Mouse (Mus musculus) frontal cortex, adult 2 months (tissue): Measurements from ENCODE around the gene Eps15. TPM values are rescaled to one million over a fixed set of nuclear protein-coding genes. Genes with fewer than 3 reads are reported as not detected.
A peak's percentile ranks its signal among the peaks of the same experiment; 100 is the strongest.
"Not testable (repeated sequence)": the region's sequence is repeated elsewhere in the genome, so short reads cannot be mapped to it uniquely, and the experiment has no call there.

Source experiments
- DNase-seq, 2 experiments: peaks; one replicate each; pipeline ENCODE4 v3.0.0; 2022; ENCODE audit warnings: low spot score in 1 of 2; ENCODE audit errors: extremely low spot score in 1 of 2
- polyA plus RNA-seq: library from polyadenylated mRNA; depleted of rRNA; stranded (reverse); fragments of >200 nt; gene quantifications from 2 replicates; pipeline ENCODE4 v1.2.3, GENCODE M21; 2012

The Eps15 gene
- polyA plus RNA-seq, 1 experiment = 124 TPM

DNA sequence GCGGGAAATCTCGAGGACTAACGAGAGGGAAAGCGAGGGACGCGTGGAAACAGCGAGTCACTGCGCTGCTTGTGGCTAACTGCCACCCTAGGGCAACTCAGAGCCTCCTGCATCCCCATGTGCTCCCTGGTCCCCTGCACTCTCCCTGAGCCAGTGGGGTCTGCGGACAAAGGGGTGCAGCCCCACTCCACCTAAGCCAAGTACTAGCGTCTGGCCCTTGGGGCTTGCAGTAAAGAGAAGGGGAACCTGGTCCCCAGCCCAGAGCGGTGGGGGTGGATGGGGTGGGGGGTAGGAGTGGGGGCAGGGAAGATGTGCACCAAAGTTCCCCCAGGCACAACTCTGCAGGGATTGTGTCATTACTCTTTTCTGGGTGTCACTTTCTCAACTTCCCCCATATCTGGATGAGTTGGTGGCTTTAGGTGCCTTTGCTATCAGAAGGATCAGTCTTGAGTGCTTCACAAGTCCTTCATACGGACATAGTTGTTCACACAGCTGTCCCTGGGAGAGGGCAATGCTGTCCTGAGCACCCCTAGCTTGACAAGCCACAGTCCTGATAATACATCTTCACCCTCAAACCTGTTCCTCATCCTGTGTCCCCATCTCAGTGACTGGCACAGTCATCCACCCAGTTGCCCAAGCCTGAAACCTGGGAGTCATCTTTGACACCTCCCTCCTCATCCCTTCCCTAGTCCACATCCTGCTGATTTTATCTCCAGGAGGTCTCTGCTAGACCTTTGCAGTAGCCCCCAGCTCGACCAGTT lies 114.4 kb downstream of the Eps15 start:
- DNase-seq = no peak

DNA sequence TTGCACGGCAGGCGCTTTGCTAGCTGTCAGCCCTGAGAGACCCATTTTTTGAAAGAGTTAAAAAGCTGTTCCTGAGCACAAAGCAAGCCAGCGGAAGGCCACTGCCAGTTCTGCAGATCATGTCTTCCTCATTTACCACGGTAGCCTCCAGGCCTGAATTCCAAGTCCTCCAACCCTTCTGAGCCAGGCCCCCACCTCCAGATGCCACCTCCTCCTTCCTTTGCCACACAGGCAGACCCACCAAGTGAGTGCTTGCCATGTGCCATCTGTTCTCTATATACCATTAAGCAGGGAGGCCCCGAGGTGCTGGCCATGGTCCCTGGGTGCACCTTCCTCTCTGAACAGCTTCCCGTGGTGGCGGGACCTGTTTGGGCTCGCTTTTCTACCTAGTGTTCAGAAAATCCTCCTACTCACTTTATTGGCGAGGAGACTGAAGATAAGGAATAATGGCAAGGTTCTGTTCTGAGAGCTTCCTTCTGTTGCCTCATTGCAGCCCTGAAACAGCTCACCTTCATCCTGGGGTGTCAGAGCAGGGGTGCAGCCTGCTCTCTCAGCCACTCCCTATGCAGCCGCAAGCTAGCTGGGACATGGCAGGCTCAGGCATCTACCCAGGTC lies 120.4 kb downstream of the Eps15 start:
- no peak for DNase-seq

DNA sequence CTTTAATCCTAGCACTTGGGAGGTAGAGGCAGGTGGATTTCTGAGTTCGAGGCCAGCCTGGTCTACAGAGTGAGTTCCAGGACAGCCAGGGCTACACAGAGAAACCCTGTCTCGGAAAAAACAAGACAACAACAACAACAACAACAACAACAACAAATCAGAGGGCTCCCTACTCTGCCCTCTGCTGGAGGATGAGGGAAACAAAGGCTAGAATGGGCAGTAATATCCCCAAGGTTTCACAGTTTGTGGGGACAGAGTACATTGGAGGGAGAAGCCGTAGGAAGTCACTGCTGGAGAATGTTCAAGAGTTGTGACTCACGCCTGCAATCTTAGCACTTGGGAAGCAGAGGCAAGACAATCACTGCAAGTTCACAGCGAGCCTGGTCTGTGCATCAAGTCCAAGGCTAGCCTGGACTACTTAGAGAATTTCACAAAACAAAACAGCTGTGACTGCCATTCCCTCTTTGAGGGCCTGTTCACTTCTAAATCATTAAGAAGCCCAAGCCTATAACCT lies 121.2 kb downstream of the Eps15 start:
- DNase-seq = no peak

DNA sequence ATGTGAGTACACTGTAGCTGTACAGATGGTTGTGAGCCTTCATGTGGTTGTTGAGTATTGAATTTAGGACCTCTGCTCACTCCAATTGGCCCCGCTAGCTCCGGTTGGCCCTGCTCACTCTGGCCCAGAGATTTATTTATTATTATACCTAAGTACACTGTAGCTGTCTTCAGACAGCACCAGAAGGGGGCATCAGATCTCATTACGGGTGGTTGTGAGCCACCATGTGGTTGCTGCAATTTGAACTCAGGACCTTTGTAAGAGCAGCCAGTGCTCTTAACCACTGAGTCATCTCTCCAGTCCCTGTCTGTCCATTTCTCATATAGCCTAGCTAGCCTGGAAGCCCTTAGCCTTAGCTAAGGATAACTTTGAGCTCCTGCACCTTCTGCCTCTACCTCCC lies 124.8 kb downstream of the Eps15 start:
- not testable (repeated sequence) for DNase-seq

DNA sequence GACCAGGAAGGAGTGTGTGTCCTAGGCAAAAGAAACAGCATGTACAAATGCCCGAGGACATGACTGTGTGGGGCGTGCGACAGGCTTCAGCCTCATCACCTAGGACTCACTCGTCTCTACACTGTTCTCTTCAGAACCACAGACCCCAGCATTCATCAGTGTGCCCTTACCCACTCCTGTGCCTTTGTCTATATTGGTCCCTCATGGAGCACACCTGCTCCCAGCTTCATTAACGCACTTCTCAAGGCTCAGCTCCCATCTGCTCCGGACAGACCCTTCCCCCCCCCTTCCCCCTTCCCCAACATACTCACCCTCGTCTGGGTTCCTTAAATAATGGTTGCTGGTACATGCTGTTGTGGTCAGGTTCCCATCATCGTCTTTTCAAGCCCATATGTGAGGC lies 125.3 kb downstream of the Eps15 start:
- no peak for DNase-seq

DNA sequence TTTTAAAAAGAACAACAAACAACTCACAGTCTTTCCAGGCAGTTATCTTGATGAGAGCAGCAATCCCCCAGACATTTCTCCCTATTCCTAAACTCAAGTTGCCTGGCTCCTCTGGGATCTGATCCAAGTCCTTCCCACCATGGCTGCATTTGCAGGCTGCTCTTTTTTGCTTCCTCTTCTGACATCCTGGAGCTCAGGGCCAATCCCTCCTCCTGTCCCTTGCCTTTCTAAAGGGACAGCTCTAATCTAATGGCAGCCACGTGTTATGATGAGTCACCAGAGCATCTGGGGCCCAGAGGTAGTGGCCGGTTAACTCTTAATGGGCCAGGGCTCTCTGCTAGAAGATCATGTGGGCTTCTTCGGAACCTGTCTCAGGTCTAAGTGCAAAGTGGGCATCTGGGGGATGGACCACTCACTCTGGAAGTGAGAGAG lies 126.0 kb downstream of the Eps15 start:
- DNase-seq = peak; percentile 39 to 62

DNA sequence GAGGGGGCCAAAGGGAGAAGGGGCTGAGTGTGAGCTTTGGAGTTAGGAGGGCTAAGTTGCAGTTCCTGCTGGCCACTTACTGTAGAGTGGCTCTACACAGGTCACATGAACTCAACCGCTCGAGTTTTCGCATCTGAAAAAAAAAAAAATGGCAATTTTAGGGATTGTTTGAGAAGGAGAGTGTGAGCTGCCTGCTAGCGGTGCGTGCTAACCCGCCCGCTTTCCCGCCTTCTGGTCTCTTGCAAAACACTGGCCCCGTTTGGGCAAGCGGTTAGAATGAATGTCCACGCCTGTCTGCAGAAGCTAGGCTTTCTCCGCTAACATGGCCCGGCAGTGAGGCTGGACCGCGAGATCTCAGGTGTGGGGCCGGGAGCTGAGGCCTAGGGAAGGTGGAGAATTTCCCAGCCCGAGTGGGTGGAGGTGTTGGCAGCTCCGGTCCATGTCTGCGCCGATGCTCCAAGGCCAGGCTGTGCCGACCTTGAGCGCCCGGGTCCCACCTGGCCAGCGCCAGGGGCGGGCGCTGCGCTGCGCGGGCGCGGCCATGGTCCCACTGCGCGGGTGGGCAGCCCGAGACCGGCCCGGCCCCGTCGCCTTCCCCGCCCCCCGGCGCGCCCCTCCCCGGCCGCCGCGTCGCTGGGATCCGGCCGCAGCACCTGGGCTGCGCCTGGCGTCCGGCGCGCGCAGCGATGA lies 126.6 kb downstream of the Eps15 start, which contains the start of gene Ttc39a:
Ttc39a (plus strand) TSS at position 138 of the 690 bp plus-strand sequence.
- no peak for DNase-seq

DNA sequence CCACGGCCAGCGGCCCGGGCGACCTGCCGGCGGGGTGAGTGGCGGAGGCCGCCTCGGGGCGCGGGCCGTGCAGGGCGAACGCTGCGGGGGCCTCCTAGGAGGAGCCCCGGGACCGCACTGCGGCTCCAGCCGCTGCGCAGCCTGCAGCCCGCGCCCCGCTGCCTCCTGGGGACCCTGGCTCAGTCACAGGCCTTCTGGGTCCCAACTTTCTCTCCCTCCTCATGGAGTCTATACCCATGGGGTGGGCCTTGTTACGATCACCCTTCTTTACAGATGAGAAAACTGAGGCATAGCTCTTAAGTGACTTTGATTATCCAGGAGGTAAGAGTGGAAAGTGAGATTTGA lies 127.1 kb downstream of the Eps15 start:
- no peak for DNase-seq

DNA sequence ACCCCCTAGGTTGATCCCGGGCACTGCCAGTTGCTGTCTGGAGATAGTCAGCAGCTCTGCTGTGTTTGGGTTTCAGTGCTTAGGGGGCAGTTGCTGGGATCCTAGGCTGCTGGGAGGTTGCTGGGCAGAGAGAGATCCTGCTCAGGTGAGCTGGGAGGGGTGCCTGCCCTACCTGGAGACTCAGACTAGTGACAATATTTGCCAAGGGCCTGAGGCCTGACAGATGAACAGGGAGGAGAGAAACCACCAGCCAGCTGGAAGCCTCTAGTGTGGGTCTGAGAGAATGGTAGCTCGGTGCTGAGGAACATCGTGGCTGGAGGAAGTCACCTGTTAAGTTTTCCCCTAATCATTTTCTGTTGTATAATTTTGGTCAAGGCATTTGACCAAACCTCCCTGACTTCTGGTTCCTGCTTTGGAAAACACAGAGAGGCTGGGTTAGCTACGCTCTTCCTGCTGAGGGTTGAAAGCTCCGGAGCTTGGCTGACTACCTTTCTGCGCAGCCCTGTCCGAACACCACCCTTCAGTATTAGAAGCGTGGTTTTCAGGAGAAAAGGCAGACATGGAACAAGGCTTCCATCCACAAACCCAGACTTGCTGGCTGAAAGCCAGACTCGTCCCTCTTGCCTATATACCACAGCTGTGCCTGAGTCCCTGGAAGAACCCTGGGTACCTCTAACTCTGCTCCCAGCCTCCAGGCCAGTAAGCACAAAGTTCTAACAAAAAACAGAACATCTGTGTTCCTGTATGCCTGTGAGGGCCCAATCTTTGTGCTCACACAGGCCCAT lies 127.8 kb downstream of the Eps15 start:
- DNase-seq = no peak

DNA sequence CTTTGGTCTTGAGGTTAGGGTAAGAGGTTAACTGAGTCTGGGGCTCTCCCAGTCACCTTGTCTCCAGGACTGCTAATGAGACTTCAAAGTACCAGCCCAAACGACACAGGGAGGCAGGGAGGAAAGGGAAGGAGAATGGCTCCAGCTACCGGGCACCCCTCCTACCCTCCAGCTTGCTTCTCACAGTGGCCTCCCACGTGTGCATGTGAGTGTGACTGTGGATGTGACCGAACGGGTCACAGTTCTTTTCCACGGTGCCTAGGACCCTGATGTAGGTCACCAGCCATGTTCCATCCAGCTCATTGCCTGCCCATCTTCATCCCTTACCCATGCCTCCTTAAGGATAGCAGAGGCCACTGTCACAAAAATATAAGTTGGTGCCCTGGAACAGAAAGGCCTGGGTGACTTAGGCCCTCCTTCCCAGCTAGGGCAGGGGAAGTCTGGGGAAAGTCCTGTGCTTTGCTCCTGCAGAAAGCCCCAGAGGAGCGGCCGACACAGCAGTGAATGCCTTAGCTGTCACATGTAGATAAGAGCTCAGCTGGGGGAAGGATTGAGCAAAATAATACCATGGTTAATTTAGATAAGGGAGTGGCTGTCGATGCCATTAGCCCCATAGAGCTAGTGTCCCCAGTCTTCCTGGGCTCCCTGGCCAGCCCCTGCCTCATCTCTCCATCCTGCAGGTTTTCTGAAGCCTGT lies 130.8 kb downstream of the Eps15 start:
- DNase-seq = no peak

DNA sequence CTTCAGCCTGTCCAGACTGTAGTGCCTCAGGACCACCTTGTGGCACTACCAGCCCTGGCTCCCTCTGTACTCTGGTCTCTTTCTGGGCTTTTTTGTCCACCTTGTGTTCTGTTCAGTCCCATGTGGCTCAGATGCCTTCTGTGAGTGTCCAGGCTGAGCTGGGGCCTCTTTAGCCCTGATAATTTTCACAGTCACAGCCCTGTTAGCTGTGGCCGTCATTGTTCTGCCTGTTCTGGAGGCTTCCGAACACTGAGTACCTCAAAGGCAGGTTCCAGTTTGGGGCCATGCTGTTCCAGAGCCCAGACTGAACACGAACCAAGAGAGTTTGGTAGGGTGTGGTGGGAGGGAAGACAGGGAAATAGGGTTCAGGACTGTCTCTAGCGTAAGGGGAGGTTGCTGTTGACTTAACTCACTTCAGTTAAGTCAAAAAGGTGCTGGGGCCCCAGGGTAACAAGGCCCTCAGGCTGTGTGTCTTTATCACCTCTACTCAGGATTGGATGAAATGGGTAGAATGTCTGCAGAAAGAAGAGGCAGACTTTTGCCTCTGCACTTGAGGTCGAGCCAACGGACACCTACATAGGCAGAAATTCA lies 131.4 kb downstream of the Eps15 start:
- no peak for DNase-seq

DNA sequence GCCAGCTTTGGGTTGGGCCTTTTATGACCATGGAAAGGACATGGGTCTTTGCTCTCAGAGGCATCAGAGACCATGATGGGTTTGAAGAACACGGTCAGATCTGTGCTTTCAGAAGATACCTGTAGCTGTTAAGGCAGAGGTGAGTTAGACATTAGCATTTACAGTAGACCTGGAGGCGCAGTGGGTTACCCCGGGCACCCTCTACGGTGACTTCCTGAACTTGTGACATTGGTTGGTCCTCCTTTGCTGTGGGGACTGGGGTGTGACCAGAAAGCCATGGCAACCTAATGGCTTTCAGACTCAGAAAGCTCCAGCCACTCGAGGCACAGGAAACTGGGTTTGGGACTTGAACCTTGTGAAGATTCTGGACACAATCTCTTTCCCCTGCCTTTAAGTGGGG lies 132.2 kb downstream of the Eps15 start:
- no peak for DNase-seq

DNA sequence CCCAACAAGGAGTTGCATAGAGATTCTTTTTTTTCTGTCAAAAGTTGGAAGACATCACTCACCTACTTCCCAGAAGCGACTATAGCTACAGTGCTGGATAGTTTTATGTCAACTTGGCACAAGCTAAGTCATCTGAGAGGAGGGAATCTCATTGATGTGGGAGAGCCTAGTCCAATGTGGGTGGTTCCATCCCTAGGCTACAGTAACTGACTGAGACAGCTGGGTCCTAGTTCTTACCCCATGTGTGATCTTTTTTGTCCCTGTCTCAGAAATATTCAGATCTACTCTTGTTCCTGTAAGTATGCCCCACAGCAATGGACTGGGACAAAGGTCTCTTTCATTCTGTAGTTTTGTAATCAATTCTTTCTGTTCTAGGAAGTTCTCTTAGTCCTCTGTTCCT lies 137.9 kb downstream of the Eps15 start:
- no peak for DNase-seq

DNA sequence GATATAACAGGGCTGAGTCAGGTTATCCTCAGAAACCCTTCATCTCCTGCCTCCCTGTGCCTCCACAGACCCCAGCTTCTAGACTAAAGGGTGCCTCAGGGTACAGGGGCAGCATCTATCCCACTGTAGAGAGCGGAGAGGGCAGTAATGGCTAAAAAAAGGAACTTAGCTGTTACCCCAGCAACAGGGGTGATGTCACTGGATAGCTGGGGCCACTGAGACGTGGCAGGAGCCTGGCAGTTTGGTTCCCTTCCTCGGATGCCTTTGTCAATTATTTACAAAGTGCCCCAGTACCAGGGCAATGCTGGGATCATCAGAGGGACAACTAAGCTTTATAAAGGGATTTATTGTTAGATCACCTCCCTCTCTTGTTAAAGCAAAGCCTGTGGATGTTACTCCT lies 138.9 kb downstream of the Eps15 start:
- no peak for DNase-seq

DNA sequence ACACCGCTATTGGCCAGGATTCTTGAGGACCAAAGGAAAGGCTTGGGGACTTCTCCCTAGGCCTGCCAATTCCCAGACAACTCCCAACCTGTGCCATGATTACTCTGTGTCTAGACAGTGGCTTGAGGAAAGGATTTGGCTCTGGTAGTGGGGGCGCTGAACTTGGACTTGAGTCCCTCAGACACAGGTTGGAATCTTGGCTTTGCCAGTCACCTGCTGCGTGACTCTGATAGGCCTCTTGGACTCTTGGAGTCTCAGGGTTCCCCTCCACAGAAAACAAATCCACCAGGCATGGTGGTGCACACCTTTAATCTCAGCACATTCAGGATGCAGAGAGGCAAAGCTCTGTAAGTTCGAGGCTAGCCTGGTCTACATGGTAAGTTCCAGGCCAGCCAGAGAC lies 139.5 kb downstream of the Eps15 start:
- DNase-seq = no peak

DNA sequence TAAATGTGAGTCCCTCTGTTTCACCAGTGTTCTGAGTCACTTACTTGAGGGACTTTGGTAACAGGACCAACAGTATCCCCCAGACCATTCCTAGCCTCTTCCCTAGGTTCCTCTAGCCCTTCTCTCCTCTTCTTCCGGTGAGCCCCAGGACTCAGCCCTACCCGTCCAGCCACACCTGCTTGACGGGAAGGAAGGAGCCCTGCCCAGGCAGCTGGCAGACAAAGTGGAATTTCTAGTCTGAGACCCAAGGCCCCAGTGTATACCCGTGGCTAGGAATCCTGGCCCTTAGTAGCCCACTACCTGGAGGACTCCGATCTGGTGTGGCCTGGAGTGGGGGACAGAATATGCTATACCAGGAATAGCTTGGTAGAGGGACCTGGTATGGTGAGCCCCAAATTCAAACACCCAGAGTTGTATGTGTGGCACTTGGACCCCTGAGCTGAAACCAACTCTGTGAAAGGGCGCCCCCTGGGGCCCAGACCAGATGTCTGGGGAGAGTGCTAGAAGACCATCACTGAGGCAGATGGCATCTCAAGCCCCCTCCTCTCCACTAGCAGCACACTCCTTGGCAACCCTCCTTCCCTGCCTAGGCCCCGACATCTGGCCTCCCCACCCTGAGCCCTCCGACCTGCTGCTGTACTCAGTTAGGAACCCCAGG lies 140.2 kb downstream of the Eps15 start:
- no peak for DNase-seq

DNA sequence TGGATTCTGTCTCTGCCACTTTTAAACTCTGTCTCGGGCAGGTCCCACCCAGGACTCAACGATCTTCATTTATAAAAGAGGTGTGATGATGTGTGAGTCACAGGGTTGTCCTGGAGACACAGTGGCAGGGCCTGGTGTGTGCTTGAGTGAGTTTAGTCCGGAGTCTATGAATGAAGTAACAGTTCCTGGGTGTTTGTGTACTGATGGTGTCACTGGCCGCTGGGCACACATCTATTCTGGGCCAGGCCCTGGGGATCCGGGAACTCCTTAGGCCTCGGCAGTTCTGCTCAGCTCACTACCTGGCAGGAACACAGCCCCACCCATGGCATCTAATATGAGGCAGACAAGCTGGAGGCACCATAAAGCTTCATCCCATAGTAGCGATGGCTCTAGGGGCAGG lies 141.5 kb downstream of the Eps15 start:
- DNase-seq = no peak

DNA sequence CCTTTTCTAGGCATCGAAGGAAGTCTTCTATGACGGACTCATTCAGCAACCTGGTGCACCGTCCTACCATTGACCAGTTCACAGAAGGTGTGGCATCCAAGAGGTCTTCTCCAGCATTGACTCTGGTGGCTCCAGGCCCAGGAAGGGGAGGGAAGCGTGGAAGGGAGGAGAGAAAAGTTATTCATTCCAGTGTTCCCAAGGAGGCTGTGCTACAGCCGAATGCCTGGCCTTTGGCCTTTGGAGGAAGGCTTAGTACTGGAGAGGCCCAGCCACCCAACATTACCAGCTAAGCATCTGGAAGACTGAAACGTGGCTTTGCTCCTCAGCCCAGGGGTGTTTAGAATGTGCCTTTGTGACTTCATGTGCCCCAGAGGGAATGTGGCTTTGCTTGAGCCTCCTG lies 142.4 kb downstream of the Eps15 start:
- no peak for DNase-seq

DNA sequence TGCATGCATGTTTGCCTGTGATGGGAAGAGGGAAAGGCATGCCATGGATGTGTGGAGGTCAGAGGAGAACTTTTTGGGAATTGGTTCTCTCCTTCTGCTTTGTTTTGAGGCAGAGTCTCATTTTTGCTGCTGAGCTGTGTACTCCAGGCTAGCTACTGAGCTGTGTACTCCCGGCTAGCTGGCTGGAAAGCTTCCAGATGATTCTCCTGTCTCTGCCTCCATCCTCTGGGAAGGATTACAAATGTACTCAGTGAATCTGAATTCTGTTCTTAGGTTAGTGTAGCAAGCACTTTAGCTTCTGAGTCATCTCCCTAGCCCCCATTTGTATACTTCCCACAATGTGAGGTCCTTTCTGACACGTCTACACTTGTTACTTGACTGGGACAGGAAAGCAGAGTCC lies 143.4 kb downstream of the Eps15 start:
- peak in 1 of 2 experiments; percentile 36 for DNase-seq
